Mouse (Mus musculus): ENCODE measurements around the gene Riok1. TPM values are rescaled to one million over a fixed set of nuclear protein-coding genes. Genes with fewer than 3 reads are reported as not detected.
A peak's percentile ranks its signal among the peaks of the same experiment; 100 is the strongest.

Riok1 gene
- polyA plus RNA-seq, 1 experiment from 2014 or later: 15.7 TPM

GRCm38 (mm10) chr13:38073374-38074307 lies 36.8 kb downstream of the Riok1 start:
- no peak for TF ChIP-seq CTCF (IDR thresholded peaks at IDR 0.05; ENCODE audit: low read depth)
- peak; percentile 37; the same call in 1 of the 2 replicates for ATAC-seq
- 65% methylated on average over 18 of the region's 18 CpGs for WGBS
- no peak overlapping the region for H3K27ac ChIP-seq (ENCODE audit: low read depth, low read length)
- H3K36me3 ChIP-seq (ENCODE audit: control insufficient read depth, insufficient read depth): no peaks in the 10 kb centered on the region
- H3K4me1 ChIP-seq (replicated peaks; ENCODE audit: control insufficient read depth, insufficient read depth, low read length): no peaks in the 10 kb centered on the region
- H3K27me3 ChIP-seq (replicated peaks; ENCODE audit: control insufficient read depth, insufficient read depth, low read length): no peaks in the 10 kb centered on the region
- H3K4me3 ChIP-seq (ENCODE audit: low read depth, low read length): no peak overlapping the region
- H3K9me3 ChIP-seq (ENCODE audit: control insufficient read depth): no peaks in the 10 kb centered on the region
- H3K9ac ChIP-seq (ENCODE audit: low read depth, low read length): no peak overlapping the region
- no peak overlapping the region for H3K4me2 ChIP-seq (replicated peaks; ENCODE audit: low read depth)

GRCm38 (mm10) chr13:38074404-38074803 lies 37.6 kb downstream of the Riok1 start:
- H3K36me3 ChIP-seq (ENCODE audit: control insufficient read depth, insufficient read depth): no peaks in the 10 kb centered on the region
- ATAC-seq: peak; percentile 17; the same call in 1 of the 2 replicates
- TF ChIP-seq CTCF (IDR thresholded peaks at IDR 0.05; ENCODE audit: low read depth): no peak
- no peak overlapping the region for H3K27ac ChIP-seq (ENCODE audit: low read depth, low read length)
- H3K4me2 ChIP-seq (replicated peaks; ENCODE audit: low read depth): no peak overlapping the region
- no peaks in the 10 kb centered on the region for H3K27me3 ChIP-seq (replicated peaks; ENCODE audit: control insufficient read depth, insufficient read depth, low read length)
- 23% methylated on average over 5 of the region's 5 CpGs for WGBS
- no peak overlapping the region for H3K9ac ChIP-seq (ENCODE audit: low read depth, low read length)
- H3K9me3 ChIP-seq (ENCODE audit: control insufficient read depth): no peaks in the 10 kb centered on the region
- no peaks in the 10 kb centered on the region for H3K4me1 ChIP-seq (replicated peaks; ENCODE audit: control insufficient read depth, insufficient read depth, low read length)
- no peak overlapping the region for H3K4me3 ChIP-seq (ENCODE audit: low read depth, low read length)

- no peak overlapping the region for H3K4me2 ChIP-seq (replicated peaks; ENCODE audit: low read depth)
These were observed 40.3 kb downstream of the Riok1 start for GRCm38 (mm10) chr13:38077113-38077512.

GRCm38 (mm10) chr13:38078836-38079235 lies 42.0 kb downstream of the Riok1 start:
- Histone ChIP-seq H3K4me1 (replicated peaks; ENCODE audit: control insufficient read depth, insufficient read depth, low read length) (peaks cover 6% of the 10 kb centered on the region; the same call in 1 of the 2 replicates), H3K4me2 (replicated peaks; ENCODE audit: low read depth) (no peak overlapping the region), H3K27me3 (replicated peaks; ENCODE audit: control insufficient read depth, insufficient read depth, low read length) (no peaks in the 10 kb centered on the region), H3K27ac (ENCODE audit: low read depth, low read length) (no peak overlapping the region), H3K9me3 (ENCODE audit: control insufficient read depth) (no peaks in the 10 kb centered on the region), H3K36me3 (ENCODE audit: control insufficient read depth, insufficient read depth) (no peaks in the 10 kb centered on the region), H3K4me3 (ENCODE audit: low read depth, low read length) (no peak overlapping the region), H3K9ac (ENCODE audit: low read depth, low read length) (no peak overlapping the region)
- 55% methylated on average over 6 of the region's 6 CpGs for WGBS
- no peak for ATAC-seq
- TF ChIP-seq CTCF (IDR thresholded peaks at IDR 0.05; ENCODE audit: low read depth): no peak

More at GRCm38 (mm10) chr13:38077113-38077512, 40.3 kb downstream of the Riok1 start:
- no peak for ATAC-seq
- no peak for TF ChIP-seq CTCF (IDR thresholded peaks at IDR 0.05; ENCODE audit: low read depth)
- Histone ChIP-seq H3K36me3 (ENCODE audit: control insufficient read depth, insufficient read depth) (no peaks in the 10 kb centered on the region), H3K4me1 (replicated peaks; ENCODE audit: control insufficient read depth, insufficient read depth, low read length) (0 out of 2 replicates have a peak, but pooled peaks cover 3% of the 10 kb centered on the region), H3K27ac (ENCODE audit: low read depth, low read length) (no peak overlapping the region), H3K27me3 (replicated peaks; ENCODE audit: control insufficient read depth, insufficient read depth, low read length) (no peaks in the 10 kb centered on the region), H3K4me3 (ENCODE audit: low read depth, low read length) (no peak overlapping the region), H3K9me3 (ENCODE audit: control insufficient read depth) (no peaks in the 10 kb centered on the region), H3K9ac (ENCODE audit: low read depth, low read length) (no peak overlapping the region)
- WGBS: 26% methylated on average over 11 of the region's 11 CpGs

GRCm38 (mm10) chr13:38079366-38079765 lies 42.6 kb downstream of the Riok1 start:
- TF ChIP-seq CTCF (IDR thresholded peaks at IDR 0.05; ENCODE audit: low read depth): no peak
- H3K36me3 ChIP-seq (ENCODE audit: control insufficient read depth, insufficient read depth): no peaks in the 10 kb centered on the region
- no peaks in the 10 kb centered on the region for H3K27me3 ChIP-seq (replicated peaks; ENCODE audit: control insufficient read depth, insufficient read depth, low read length)
- H3K4me3 ChIP-seq (ENCODE audit: low read depth, low read length): no peak overlapping the region
- no peak overlapping the region for H3K4me2 ChIP-seq (replicated peaks; ENCODE audit: low read depth)
- WGBS: 65% methylated on average over 5 of the region's 5 CpGs
- peaks cover 6% of the 10 kb centered on the region; the same call in 1 of the 2 replicates for H3K4me1 ChIP-seq (replicated peaks; ENCODE audit: control insufficient read depth, insufficient read depth, low read length)
- H3K9ac ChIP-seq (ENCODE audit: low read depth, low read length): no peak overlapping the region
- no peak overlapping the region for H3K27ac ChIP-seq (ENCODE audit: low read depth, low read length)
- ATAC-seq: no peak
- H3K9me3 ChIP-seq (ENCODE audit: control insufficient read depth): no peaks in the 10 kb centered on the region

- no peaks in the 10 kb centered on the region for H3K36me3 ChIP-seq (ENCODE audit: control insufficient read depth, insufficient read depth)
- peaks cover 6% of the 10 kb centered on the region; the same call in 1 of the 2 replicates for H3K4me1 ChIP-seq (replicated peaks; ENCODE audit: control insufficient read depth, insufficient read depth, low read length)
- no peak overlapping the region for H3K9ac ChIP-seq (ENCODE audit: low read depth, low read length)
- no peak overlapping the region for H3K27ac ChIP-seq (ENCODE audit: low read depth, low read length)
- no peaks in the 10 kb centered on the region for H3K9me3 ChIP-seq (ENCODE audit: control insufficient read depth)
- 28% methylated on average over 9 of the region's 9 CpGs for WGBS
- no peak overlapping the region for H3K4me3 ChIP-seq (ENCODE audit: low read depth, low read length)
- no peaks in the 10 kb centered on the region for H3K27me3 ChIP-seq (replicated peaks; ENCODE audit: control insufficient read depth, insufficient read depth, low read length)
- no peak for TF ChIP-seq CTCF (IDR thresholded peaks at IDR 0.05; ENCODE audit: low read depth)
- no peak for ATAC-seq
- H3K4me2 ChIP-seq (replicated peaks; ENCODE audit: low read depth): peak overlapping the region; percentile 28
These were observed 43.2 kb downstream of the Riok1 start for GRCm38 (mm10) chr13:38080014-38080413.
